Mouse (Mus musculus): ENCODE results near the gene Zfp536. TPM values are rescaled to one million over a fixed set of nuclear protein-coding genes. Genes with fewer than 3 reads are reported as not detected.

Gene Zfp536
- total and polyA plus RNA-seq, 3 experiments = not detected

DNA sequence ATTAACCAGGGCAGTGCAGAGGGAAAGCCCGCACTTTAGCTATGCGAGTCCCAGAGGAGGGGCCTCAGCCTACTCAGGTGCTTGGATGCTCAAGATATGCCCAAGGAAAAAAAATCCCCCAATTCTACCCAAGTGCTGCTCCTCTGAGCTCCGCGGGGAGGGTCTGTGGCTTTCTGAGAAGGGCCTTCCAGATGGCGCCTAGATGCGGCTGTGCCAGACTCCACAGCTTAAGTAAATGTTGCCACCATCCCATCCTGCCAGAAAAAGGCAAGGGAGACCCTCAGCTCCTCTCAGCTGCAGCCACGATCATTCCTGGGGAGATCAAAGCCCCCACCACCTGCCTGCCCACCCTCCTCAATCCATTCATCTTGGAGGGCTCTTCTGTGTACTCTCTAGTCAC lies 212.9 kb downstream of the Zfp536 start:
- in situ Hi-C loops (cut with MboI; ENCODE audit: low pct_ligation_motif_present, low pct_unique_long_range_greater_than_20kb, low sequenced_read_pairs) = no loop called here
- H3K9me3 ChIP-seq (replicated peaks; ENCODE audit: low read length) = peaks cover 85% of the 10 kb centered on the region
- no peak overlapping the region for H3K9ac ChIP-seq (ENCODE audit: insufficient read depth, low read depth)
- no peaks in the 10 kb centered on the region for H3K79me2 ChIP-seq (replicated peaks; ENCODE audit: control insufficient read depth, extremely low read depth, insufficient read depth, poor library complexity, severe bottlenecking)
- H3K36me3 ChIP-seq (replicated peaks in 1 of 2; ENCODE audit: control insufficient read depth in 1 of 2, insufficient read depth in 1 of 2, low read length in 1 of 2) = no peaks in the 10 kb centered on the region
- H3K27me3 ChIP-seq (replicated peaks) = no peaks in the 10 kb centered on the region
- H3K27ac ChIP-seq (ENCODE audit: insufficient read depth, low read depth) = no peak overlapping the region
- dilution Hi-C loops (cut with MboI; ENCODE audit: extremely low pct_ligation_motif_present, extremely low pct_unique_long_range_greater_than_20kb, low sequenced_read_pairs) = no loop called here
- DNase-seq (ENCODE audit: extremely low read depth) = no peak
- no peak overlapping the region for H3K4me3 ChIP-seq (replicated peaks in 1 of 3; ENCODE audit: low read depth in 2 of 3, low read length in 2 of 3, poor library complexity in 1 of 3)
- H3K4me1 ChIP-seq (ENCODE audit: control insufficient read depth in 1 of 2, insufficient read depth in 2 of 2) = no peaks in the 10 kb centered on the region
- TF ChIP-seq MEF2A (IDR thresholded peaks at IDR 0.05; ENCODE audit: borderline replicate concordance, low read depth, low read length) (no peak), RAD21 (IDR thresholded peaks at IDR 0.05; ENCODE audit: low read depth, low read length) (no peak), NRF1 (IDR thresholded peaks at IDR 0.05; ENCODE audit: low read depth, low read length) (no peak), GABPA (IDR thresholded peaks at IDR 0.05; ENCODE audit: insufficient replicate concordance, low read depth, low read length) (no peak), UBTF (IDR thresholded peaks at IDR 0.05; ENCODE audit: low read depth, low read length) (no peak), MAX (IDR thresholded peaks at IDR 0.05; ENCODE audit: low read length) (no peak)
- H3K4me2 ChIP-seq (ENCODE audit: insufficient read depth, low read depth, poor library complexity, severe bottlenecking) = no peak overlapping the region

GRCm38 (mm10) chr7:37559851-37560250 lies 213.6 kb downstream of the Zfp536 start:
- Histone ChIP-seq H3K36me3 (replicated peaks in 1 of 2; ENCODE audit: control insufficient read depth in 1 of 2, insufficient read depth in 1 of 2, low read length in 1 of 2) (no peaks in the 10 kb centered on the region), H3K27me3 (replicated peaks) (no peaks in the 10 kb centered on the region), H3K9me3 (replicated peaks; ENCODE audit: low read length) (peaks cover 88% of the 10 kb centered on the region), H3K9ac (ENCODE audit: insufficient read depth, low read depth) (no peak overlapping the region), H3K79me2 (replicated peaks; ENCODE audit: control insufficient read depth, extremely low read depth, insufficient read depth, poor library complexity, severe bottlenecking) (no peaks in the 10 kb centered on the region), H3K27ac (ENCODE audit: insufficient read depth, low read depth) (no peak overlapping the region), H3K4me2 (ENCODE audit: insufficient read depth, low read depth, poor library complexity, severe bottlenecking) (no peak overlapping the region), H3K4me3 (replicated peaks in 1 of 3; ENCODE audit: low read depth in 2 of 3, low read length in 2 of 3, poor library complexity in 1 of 3) (no peak overlapping the region), H3K4me1 (ENCODE audit: control insufficient read depth in 1 of 2, insufficient read depth in 2 of 2) (no peaks in the 10 kb centered on the region)
- dilution Hi-C loops (cut with MboI; ENCODE audit: extremely low pct_ligation_motif_present, extremely low pct_unique_long_range_greater_than_20kb, low sequenced_read_pairs) (no loop called here), in situ Hi-C loops (cut with MboI; ENCODE audit: low pct_ligation_motif_present, low pct_unique_long_range_greater_than_20kb, low sequenced_read_pairs) (no loop called here)
- DNase-seq (ENCODE audit: extremely low read depth) = no peak
- TF ChIP-seq RAD21 (IDR thresholded peaks at IDR 0.05; ENCODE audit: low read depth, low read length) (no peak), JUND (conservative IDR thresholded peaks at IDR 0.05; ENCODE audit: low read depth, low read length) (no peak), POLR2AphosphoS2 (IDR thresholded peaks at IDR 0.05; ENCODE audit: low read depth, low read length) (no peak), KAT2A (IDR thresholded peaks at IDR 0.05; ENCODE audit: insufficient replicate concordance, low read length) (no peak), TCF12 (IDR thresholded peaks at IDR 0.05; ENCODE audit: low read depth, low read length) (no peak), UBTF (IDR thresholded peaks at IDR 0.05; ENCODE audit: low read depth, low read length) (no peak), HCFC1 (IDR thresholded peaks at IDR 0.05; ENCODE audit: low read depth, low read length) (no peak), EP300 (IDR thresholded peaks at IDR 0.05; ENCODE audit: low read length) (no peak), ZNF384 (IDR thresholded peaks at IDR 0.05; ENCODE audit: low read depth, low read length) (no peak), POLR2A (IDR thresholded peaks at IDR 0.05; ENCODE audit: low read depth, low read length) (no peak), MAX (IDR thresholded peaks at IDR 0.05; ENCODE audit: low read length) (no peak), ZMIZ1 (IDR thresholded peaks at IDR 0.05; ENCODE audit: low read depth, low read length) (no peak), NELFE (IDR thresholded peaks at IDR 0.05; ENCODE audit: low read depth, low read length) (no peak), RCOR1 (conservative IDR thresholded peaks at IDR 0.05; ENCODE audit: low read depth, low read length) (no peak), ZC3H11A (IDR thresholded peaks at IDR 0.05; ENCODE audit: low read depth, low read length) (no peak), ETS1 (conservative IDR thresholded peaks at IDR 0.05; ENCODE audit: low read depth, low read length) (no peak), ELF1 (IDR thresholded peaks at IDR 0.05; ENCODE audit: low read depth, low read length) (no peak), JUN (IDR thresholded peaks at IDR 0.05; ENCODE audit: insufficient read depth, low read depth, low read length) (no peak), USF2 (conservative IDR thresholded peaks at IDR 0.05; ENCODE audit: low read depth, low read length) (no peak)

Data from CH12.LX (cell line).